Mouse (Mus musculus): ENCODE results near the gene Eif2b4.

Eif2b4 gene

GRCm38 (mm10) chr5:31154152-31154553 is 39.1 kb downstream of the Eif2b4 start, which contains the start of gene Mpv17:
Gene Mpv17 (minus strand): TSS chr5:31154251.
- peak; percentile 78 for DNase-seq (ENCODE audit: low spot score)

GRCm38 (mm10) chr5:31153516-31154151 is 39.6 kb downstream of the Eif2b4 start:
- DNase-seq (ENCODE audit: low spot score) = no peak

- no peak for DNase-seq (ENCODE audit: low spot score)
Measured at GRCm38 (mm10) chr5:31151746-31152145, 41.5 kb downstream of the Eif2b4 start.

GRCm38 (mm10) chr5:31149781-31150180 is 43.4 kb downstream of the Eif2b4 start:
- no peak for DNase-seq (ENCODE audit: low spot score)

GRCm38 (mm10) chr5:31138968-31139425 is 54.2 kb downstream of the Eif2b4 start:
- DNase-seq (ENCODE audit: low spot score) = no peak

- no peak for DNase-seq (ENCODE audit: low spot score)
Measured at GRCm38 (mm10) chr5:31138241-31138967, 54.8 kb downstream of the Eif2b4 start, which contains the start of gene Ucn. Gene Ucn (minus strand): TSS chr5:31138829.

GRCm38 (mm10) chr5:31137658-31138057 is 55.6 kb downstream of the Eif2b4 start:
- no peak for DNase-seq (ENCODE audit: low spot score)

Measured in ovary, adult 18-20 months (tissue).